Mouse (Mus musculus) hindbrain, embryonic 11.5 days (tissue): ENCODE measurements around the gene Gpr132. TPM values are rescaled to one million over a fixed set of nuclear protein-coding genes. Genes with fewer than 3 reads are reported as not detected.
A peak's percentile ranks its signal among the peaks of the same experiment; 100 is the strongest.

Experiments
- ATAC-seq: fragments of 200-750 bp; cut with Nextera tagmentation; 2 replicates; pipeline ENCODE4 v1.8.0; 2017; ENCODE audit warnings: mild to moderate bottlenecking, moderate TSS enrichment, moderate library complexity; ENCODE audit not compliant: low FRiP score
- DNase-seq: peaks from one replicate; pipeline ENCODE4 v3.0.0-alpha.2; 2015; ENCODE audit warnings: low spot score
- H3K27ac ChIP-seq: fragments of 300-500 bp; sonication (generic); 2 replicates; pipeline ENCODE4 v1.5.1; 2014; ENCODE audit warnings: mild to moderate bottlenecking, low read depth, low read length
- H3K27me3 ChIP-seq: fragments of 300-500 bp; sonication (generic); 2 replicates; pipeline ENCODE4 v1.6.1; 2014; ENCODE audit warnings: mild to moderate bottlenecking, low read length, moderate library complexity, mixed read lengths; ENCODE audit not compliant: control insufficient read depth, insufficient read depth
- H3K36me3 ChIP-seq: fragments of 300-500 bp; sonication (generic); 2 replicates; pipeline ENCODE4 v1.6.1; 2014; ENCODE audit warnings: mild to moderate bottlenecking, low read length, moderate library complexity, mixed read lengths; ENCODE audit not compliant: control insufficient read depth, insufficient read depth
- H3K4me1 ChIP-seq: fragments of 300-500 bp; sonication (generic); replicated peaks from 2 replicates; pipeline ENCODE4 v1.6.1; 2014; ENCODE audit warnings: low read length, mixed read lengths; ENCODE audit not compliant: control insufficient read depth, insufficient read depth
- H3K4me2 ChIP-seq: fragments of 300-500 bp; sonication (generic); replicated peaks from 2 replicates; pipeline ENCODE4 v1.6.1; 2014; ENCODE audit warnings: mild to moderate bottlenecking, low read depth, low read length
- H3K4me3 ChIP-seq: fragments of 300-500 bp; sonication (generic); 2 replicates; pipeline ENCODE4 v1.5.1; 2014; ENCODE audit warnings: low read depth, low read length
- H3K9ac ChIP-seq: fragments of 300-500 bp; sonication (generic); 2 replicates; pipeline ENCODE4 v1.6.1; 2014; ENCODE audit warnings: low read depth, low read length
- H3K9me3 ChIP-seq: fragments of 300-500 bp; sonication (generic); 2 replicates; pipeline ENCODE4 v1.6.1; 2016; ENCODE audit warnings: low read length; ENCODE audit not compliant: control insufficient read depth
- WGBS: fragments of 180-500 bp; shearing (Covaris S2); extraction: QIAGEN DNeasy Blood & Tissue Kit; methylation state at CpG from one replicate; pipeline ENCODE4 v1.1.7; 2014; 5-methylcytosine and 5-hydroxymethylcytosine counted together
- polyA plus RNA-seq: library from polyadenylated mRNA; unstranded; fragments of >200 nt; fragmentation: Nextera tagmentation; extraction: Ambion mirVana; gene quantifications from 2 replicates; pipeline ENCODE4 v1.2.1, GENCODE M21; 2014

Gene Gpr132
- polyA plus RNA-seq, 1 experiment from 2014 or later, result not detected

DNA sequence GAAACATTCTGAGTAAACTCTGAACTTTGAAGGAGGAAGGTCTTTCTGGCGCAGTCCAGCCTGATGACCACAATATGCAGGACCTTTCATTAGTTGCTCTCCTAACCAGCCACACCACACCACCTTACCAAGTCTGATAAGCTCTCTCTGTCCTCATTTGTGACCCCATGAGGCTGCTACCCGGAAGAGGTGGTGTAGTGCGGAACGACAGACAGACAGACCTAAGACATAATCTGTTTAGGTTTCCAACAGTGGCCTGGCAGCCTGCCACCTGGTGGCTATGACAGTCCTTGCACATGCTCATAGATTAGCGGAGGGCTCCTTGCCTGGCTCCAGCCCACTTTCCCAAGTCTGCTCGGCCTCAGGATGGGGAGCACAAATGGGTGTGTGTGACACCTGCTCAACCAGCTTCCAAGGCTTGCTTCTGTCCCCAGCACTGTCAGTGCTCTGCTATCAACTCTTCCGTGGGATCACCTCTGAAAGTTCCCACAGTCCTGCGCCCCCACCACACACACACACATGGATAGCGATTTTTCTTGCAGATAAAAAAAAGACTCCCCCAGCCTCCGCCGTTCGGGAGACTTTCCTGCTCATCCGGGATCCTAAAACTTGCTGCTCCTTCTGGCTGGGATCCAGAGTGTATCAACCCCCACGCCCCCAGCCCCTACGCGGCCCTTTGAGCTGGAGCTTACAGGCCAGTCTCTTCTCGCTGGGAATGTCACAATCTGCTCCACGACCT, 5.6 kb upstream of the Gpr132 start:
- no peaks in the 10 kb centered on the region for H3K9me3 ChIP-seq
- H3K36me3 ChIP-seq, result no peaks in the 10 kb centered on the region
- DNase-seq (peak; percentile 80), ATAC-seq (peak; percentile 15; the same call in 1 of the 2 replicates)
- no peak overlapping the region; the same call in 1 of the 2 replicates for H3K9ac ChIP-seq
- H3K4me1 ChIP-seq, result peaks cover 7% of the 10 kb centered on the region
- WGBS, result 19% methylated on average over 18 of the region's 18 CpGs
- H3K4me3 ChIP-seq, result peak overlapping the region; percentile 17; the same call in 1 of the 2 replicates
- peaks cover 51% of the 10 kb centered on the region for H3K27me3 ChIP-seq
- peak overlapping the region; percentile 25 for H3K4me2 ChIP-seq
- no peak overlapping the region for H3K27ac ChIP-seq

DNA sequence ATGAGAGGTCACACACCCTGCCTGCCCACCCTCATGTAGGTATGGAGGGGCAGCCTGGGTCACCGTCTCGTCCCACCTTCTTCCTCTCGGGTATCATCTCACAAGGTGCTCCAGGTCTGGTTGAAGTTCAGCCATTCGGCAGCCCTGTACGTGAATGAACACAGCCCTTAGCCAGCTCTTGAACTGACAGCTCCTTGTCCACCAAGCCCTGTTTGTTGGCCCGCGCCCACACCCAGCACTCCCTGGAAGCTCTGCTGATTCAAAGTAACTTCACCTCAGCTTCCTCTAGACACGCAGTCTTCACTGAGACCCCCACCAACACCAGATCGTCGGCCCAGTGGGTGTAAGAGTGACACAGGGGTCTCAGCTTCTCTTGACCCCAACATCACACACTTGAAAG, 5.0 kb upstream of the Gpr132 start:
- no peaks in the 10 kb centered on the region for H3K36me3 ChIP-seq
- WGBS, result 85% methylated on average over 10 of the region's 10 CpGs
- peaks cover 7% of the 10 kb centered on the region for H3K4me1 ChIP-seq
- H3K27me3 ChIP-seq, result peaks cover 44% of the 10 kb centered on the region
- no peak for DNase-seq
- H3K9ac ChIP-seq, result no peak overlapping the region
- ATAC-seq, result no peak
- H3K27ac ChIP-seq, result no peak overlapping the region
- H3K9me3 ChIP-seq, result no peaks in the 10 kb centered on the region
- no peak overlapping the region for H3K4me2 ChIP-seq
- no peak overlapping the region for H3K4me3 ChIP-seq

GRCm38 (mm10) chr12:112871272-112871671, 3.2 kb upstream of the Gpr132 start:
- DNase-seq, result no peak
- ATAC-seq, result no peak
- H3K4me3 ChIP-seq, result no peak overlapping the region
- peaks cover 27% of the 10 kb centered on the region for H3K27me3 ChIP-seq
- H3K9me3 ChIP-seq, result no peaks in the 10 kb centered on the region
- H3K4me1 ChIP-seq, result peaks cover 4% of the 10 kb centered on the region
- H3K4me2 ChIP-seq, result no peak overlapping the region
- no peak overlapping the region for H3K27ac ChIP-seq
- H3K36me3 ChIP-seq, result no peaks in the 10 kb centered on the region
- WGBS, result 83% methylated on average over 2 of the region's 2 CpGs
- no peak overlapping the region for H3K9ac ChIP-seq

DNA sequence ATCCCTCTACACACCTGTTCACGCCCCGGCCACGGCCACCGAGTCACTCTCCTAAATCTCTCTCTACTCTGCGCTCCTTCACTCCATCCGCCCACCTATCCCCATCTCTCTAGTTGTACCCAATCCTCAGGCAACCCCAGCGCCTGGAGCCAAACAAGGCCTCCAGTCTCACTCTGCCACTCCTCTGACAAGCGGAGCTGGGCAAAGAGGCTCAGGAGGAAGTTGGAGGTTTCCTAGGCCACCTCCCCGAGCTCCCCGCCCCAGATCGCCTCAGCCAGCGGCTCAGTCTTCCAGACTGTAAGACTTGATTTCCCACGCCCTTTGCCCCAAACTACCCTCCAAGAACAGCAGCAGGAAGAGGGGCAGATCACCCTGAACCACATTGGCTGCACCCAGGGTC, 2.7 kb upstream of the Gpr132 start:
- Histone ChIP-seq H3K27ac (no peak overlapping the region), H3K4me1 (peaks cover 3% of the 10 kb centered on the region), H3K4me2 (no peak overlapping the region), H3K9ac (no peak overlapping the region), H3K27me3 (peaks cover 22% of the 10 kb centered on the region), H3K4me3 (no peak overlapping the region), H3K9me3 (no peaks in the 10 kb centered on the region), H3K36me3 (no peaks in the 10 kb centered on the region)
- WGBS, result 54% methylated on average over 13 of the region's 13 CpGs
- DNase-seq (no peak), ATAC-seq (no peak)

- DNase-seq (peak; percentile 58), ATAC-seq (peak; percentile 58)
- Histone ChIP-seq H3K27me3 (peaks cover 12% of the 10 kb centered on the region), H3K4me3 (no peak overlapping the region), H3K4me1 (peaks cover 3% of the 10 kb centered on the region), H3K9me3 (no peaks in the 10 kb centered on the region), H3K27ac (no peak overlapping the region), H3K4me2 (no peak overlapping the region), H3K9ac (no peak overlapping the region), H3K36me3 (no peaks in the 10 kb centered on the region)
- 21% methylated on average over 16 of the region's 16 CpGs for WGBS
Observed at GRCm38 (mm10) chr12:112869783-112870204, 1.8 kb upstream of the Gpr132 start.

GRCm38 (mm10) chr12:112867106-112867674, 838 bp downstream of the Gpr132 start:
- H3K4me1 ChIP-seq, result no peaks in the 10 kb centered on the region
- no peak overlapping the region for H3K9ac ChIP-seq
- 90% methylated on average over 7 of the region's 7 CpGs for WGBS
- no peak overlapping the region for H3K4me3 ChIP-seq
- no peaks in the 10 kb centered on the region for H3K36me3 ChIP-seq
- no peaks in the 10 kb centered on the region for H3K9me3 ChIP-seq
- no peak for ATAC-seq
- H3K27ac ChIP-seq, result no peak overlapping the region
- H3K4me2 ChIP-seq, result no peak overlapping the region
- DNase-seq, result no peak
- H3K27me3 ChIP-seq, result no peaks in the 10 kb centered on the region

DNA sequence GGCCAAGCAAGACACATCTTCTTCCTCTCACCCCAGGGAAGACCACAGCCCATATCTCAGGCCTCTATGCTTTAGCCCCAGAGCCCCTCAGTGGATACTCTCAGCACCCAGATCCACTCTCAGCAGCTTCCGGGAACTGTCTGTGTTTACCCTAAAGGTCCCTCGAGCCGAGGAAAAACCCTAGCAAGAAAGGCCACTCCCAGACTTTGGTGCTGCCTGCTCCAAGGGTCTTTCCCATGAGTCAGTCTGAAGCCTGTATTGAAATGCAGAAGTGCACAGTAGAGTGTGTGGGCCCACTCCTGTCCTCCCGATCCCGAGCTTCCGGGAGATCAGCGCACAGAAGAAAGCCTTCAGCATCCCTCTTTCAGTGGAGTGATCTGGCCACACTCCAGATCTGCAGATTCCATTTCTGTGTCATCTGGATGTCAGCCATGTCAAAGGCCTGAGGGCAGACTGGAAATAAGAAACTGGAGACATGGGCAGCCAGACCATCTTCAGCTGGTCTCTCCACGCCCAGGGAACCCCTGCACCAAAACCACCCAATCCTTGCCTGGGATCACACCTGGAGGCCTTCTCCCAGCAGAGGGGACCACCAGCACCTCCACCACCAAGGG, 1.5 kb downstream of the Gpr132 start:
- no peak overlapping the region for H3K27ac ChIP-seq
- H3K9ac ChIP-seq, result 0 out of 2 replicates have a peak overlapping the region, but pooled peaks have one; percentile 19
- DNase-seq (no peak), ATAC-seq (no peak)
- H3K9me3 ChIP-seq, result no peaks in the 10 kb centered on the region
- no peak overlapping the region for H3K4me3 ChIP-seq
- H3K4me1 ChIP-seq, result no peaks in the 10 kb centered on the region
- H3K4me2 ChIP-seq, result no peak overlapping the region
- no peaks in the 10 kb centered on the region for H3K27me3 ChIP-seq
- WGBS, result 82% methylated on average over 8 of the region's 8 CpGs
- H3K36me3 ChIP-seq, result no peaks in the 10 kb centered on the region

- Histone ChIP-seq H3K27ac (no peak overlapping the region), H3K4me1 (no peaks in the 10 kb centered on the region), H3K9me3 (no peaks in the 10 kb centered on the region), H3K4me2 (no peak overlapping the region), H3K27me3 (no peaks in the 10 kb centered on the region), H3K9ac (no peak overlapping the region), H3K36me3 (no peaks in the 10 kb centered on the region), H3K4me3 (no peak overlapping the region)
- DNase-seq (no peak), ATAC-seq (no peak)
- 89% methylated on average over 7 of the region's 7 CpGs for WGBS
Observed at GRCm38 (mm10) chr12:112864804-112865203, 3.2 kb downstream of the Gpr132 start.
